Mouse (Mus musculus): ENCODE measurements around the gene Ccdc136.

Gene Ccdc136

GRCm38 (mm10) chr6:29394286-29394685 lies 1.8 kb upstream of the Ccdc136 start:
- DNase-seq (ENCODE audit: low spot score) = no peak

- no peak for DNase-seq (ENCODE audit: low spot score)
These were observed 818 bp downstream of the Ccdc136 start for GRCm38 (mm10) chr6:29396714-29397540.

DNA sequence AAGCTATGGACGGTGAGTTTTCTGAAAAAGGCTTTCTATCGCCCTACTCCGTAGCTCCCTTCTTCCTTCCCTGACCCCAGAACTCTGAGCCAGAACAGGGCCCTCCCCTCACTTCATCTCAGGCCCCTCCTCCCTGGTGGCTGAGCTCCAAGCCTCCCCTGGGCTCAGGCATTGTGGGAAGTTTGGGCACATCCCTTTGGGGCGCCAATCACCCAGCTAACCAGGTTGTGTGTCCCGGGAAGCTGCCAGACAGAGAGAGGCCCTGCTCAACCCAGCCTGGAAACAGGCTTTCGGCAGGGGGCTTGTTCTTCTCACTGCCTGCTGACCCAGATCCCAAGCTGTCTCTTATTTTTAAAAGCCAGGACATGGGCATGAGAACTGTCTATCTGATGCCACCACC lies 1.5 kb downstream of the Ccdc136 start:
- DNase-seq (ENCODE audit: low spot score) = no peak

DNA sequence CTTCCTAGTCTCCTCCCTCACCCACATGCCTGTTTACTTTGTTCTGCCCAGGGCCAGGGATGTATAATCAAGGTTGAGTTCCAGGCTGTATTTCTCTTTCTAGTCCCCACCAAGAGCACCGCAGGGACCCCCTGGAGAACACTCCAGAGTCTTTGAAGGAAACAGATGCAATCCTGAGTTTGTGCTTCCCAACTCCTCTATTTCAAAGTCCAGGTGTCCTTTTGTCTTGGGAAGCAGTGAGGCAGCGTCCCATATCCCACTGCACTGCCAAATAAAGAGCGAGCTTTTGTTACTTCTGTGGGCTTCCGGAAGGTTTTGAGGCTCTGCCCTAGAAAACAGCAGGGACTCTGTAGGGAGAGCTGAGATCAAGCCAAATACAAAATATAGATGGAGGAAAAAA lies 3.7 kb downstream of the Ccdc136 start:
- no peak for DNase-seq (ENCODE audit: low spot score)

GRCm38 (mm10) chr6:29402693-29403342 lies 6.7 kb downstream of the Ccdc136 start:
- no peak for DNase-seq (ENCODE audit: low spot score)

DNA sequence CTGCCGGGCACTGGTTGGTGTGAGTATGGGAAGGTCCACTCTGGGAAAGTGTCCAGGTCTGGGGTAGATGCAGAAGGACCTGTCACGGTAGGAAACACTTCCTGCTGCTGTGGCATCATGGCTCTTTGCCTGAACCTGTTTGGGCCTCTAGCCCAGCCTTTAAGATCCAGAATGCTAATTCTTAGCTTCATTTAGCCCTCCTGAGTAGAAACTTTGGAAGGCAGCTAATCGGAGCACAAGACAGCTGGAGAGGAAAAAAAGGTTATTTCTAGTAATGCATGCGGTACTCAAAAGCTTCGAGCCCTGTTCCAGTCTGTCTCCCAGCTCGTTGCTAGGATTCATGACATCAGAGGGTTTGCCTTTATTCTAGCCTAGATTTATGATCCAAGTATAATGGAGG lies 10.3 kb downstream of the Ccdc136 start:
- DNase-seq (ENCODE audit: low spot score) = no peak

DNA sequence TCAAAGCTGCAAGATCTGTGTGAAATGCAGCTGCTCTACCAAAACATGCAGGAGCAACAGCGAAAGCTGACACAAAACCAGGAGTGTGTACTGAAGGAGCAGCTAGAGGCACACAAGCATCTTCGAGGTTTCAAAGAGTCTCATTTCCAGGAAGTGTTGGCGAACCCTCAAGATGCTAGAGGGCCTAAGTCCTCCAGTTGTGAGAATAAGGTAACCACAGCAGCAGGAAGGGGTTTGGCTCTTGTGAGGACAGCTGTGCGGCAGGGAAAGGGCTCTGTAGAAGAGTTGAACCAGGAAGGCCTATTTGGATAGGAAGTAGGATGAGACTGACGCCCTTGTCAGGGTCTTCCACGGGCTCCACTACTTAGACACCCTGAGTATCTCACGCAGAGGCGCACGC lies 19.3 kb downstream of the Ccdc136 start:
- no peak for DNase-seq (ENCODE audit: low spot score)

DNA sequence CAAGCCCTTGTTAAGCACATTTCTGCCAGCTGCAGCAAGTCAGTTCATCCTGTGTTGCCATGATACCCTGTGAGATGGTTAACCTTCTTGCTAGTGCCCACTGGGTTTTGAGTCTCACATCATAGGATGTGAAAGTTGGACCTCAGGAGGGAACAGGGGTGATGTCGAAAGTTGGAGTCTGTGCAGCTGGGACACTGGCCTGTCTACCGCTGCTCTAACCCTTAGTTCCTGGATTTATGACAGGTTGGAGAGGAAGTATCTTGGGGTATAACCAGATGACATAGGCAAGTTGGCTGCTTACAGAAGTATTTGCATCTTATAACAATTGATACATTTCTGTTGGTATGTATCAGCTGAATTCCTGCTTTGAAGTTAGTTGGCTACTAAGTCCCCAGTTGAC lies 24.5 kb downstream of the Ccdc136 start:
- no peak for DNase-seq (ENCODE audit: low spot score)

DNA sequence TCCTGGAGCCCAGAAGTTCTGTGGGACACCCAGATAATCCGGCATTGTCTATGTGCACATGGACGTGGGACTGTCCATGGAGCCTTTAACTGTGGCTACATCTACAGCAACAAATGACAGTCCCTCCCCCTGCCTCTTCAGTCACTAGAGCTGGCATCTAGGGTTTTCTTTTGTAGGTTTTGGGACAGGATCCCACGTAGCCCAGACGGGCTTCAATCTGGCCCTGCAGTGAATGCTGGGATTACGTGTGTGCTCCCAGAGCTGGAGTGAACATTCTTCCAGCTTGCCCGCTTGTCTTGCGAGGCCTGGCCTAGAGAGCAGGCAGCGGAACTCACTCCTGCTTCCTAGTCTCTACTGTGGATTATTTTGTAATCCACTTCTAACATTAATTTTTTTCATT lies 29.0 kb downstream of the Ccdc136 start:
- no peak for DNase-seq (ENCODE audit: low spot score)

DNA sequence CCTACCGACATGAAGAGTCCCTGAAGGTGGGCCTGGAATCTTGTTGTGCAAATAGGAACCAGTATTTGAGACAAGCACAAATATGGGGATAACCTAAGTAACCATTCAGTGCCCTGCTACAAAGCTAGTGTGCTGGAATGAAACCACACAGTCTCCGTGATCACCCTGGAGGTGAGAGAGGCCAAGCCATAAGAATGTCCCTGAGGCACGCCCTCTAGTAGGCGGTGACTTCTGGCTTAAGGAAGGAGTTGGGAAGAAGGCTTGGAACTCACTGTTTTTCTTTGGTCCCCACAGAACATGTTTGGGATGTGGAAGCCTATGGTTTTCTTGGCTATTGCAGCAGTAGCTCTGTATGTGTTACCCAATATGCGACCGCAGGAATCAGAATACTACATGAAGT lies 30.2 kb downstream of the Ccdc136 start:
- DNase-seq (ENCODE audit: low spot score) = no peak

- no peak for DNase-seq (ENCODE audit: low spot score)
These were observed 32.1 kb downstream of the Ccdc136 start for GRCm38 (mm10) chr6:29428171-29428570.

DNA sequence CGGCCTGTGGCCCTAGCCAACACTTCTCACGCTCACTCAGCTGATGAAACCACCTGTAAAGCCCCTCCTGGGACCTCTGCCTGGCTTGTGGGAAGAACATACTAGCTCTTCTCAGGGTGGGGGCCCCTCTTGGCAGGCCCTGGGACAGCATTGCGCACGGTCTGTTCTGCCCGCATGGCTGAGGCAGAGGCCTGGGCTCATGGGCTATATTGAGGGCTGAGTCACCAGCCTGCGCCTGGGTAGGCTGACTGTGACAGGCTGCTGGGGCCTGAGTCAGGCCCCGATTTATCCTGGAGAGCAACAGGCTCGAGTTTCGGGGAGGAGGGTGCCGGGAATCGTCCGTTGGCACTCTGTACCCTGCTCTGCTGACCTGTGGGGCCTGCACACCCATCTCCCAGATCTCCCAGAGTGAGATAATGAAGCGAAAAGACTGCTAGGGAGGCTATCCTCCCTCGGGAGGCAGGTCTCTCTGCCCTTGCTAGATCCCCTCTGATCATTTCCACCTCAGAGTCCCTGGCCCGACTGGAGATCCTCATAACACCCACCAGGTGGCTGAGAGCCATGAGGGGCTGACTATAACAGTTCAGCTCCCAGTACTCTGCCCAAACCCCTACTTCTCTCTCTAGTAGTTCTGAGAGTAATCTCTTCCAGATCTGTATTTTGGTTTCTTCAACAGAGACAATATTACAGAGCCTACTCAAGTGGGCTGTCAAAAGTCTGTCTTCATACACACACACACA lies 34.7 kb downstream of the Ccdc136 start:
- DNase-seq (ENCODE audit: low spot score) = no peak

- DNase-seq (ENCODE audit: low spot score) = no peak
These were observed 35.4 kb downstream of the Ccdc136 start for GRCm38 (mm10) chr6:29431473-29431872.

- DNase-seq (ENCODE audit: low spot score) = no peak
These were observed 36.0 kb downstream of the Ccdc136 start for GRCm38 (mm10) chr6:29432156-29432555.

- no peak for DNase-seq (ENCODE audit: low spot score)
These were observed 36.5 kb downstream of the Ccdc136 start for GRCm38 (mm10) chr6:29432676-29433037.

DNA sequence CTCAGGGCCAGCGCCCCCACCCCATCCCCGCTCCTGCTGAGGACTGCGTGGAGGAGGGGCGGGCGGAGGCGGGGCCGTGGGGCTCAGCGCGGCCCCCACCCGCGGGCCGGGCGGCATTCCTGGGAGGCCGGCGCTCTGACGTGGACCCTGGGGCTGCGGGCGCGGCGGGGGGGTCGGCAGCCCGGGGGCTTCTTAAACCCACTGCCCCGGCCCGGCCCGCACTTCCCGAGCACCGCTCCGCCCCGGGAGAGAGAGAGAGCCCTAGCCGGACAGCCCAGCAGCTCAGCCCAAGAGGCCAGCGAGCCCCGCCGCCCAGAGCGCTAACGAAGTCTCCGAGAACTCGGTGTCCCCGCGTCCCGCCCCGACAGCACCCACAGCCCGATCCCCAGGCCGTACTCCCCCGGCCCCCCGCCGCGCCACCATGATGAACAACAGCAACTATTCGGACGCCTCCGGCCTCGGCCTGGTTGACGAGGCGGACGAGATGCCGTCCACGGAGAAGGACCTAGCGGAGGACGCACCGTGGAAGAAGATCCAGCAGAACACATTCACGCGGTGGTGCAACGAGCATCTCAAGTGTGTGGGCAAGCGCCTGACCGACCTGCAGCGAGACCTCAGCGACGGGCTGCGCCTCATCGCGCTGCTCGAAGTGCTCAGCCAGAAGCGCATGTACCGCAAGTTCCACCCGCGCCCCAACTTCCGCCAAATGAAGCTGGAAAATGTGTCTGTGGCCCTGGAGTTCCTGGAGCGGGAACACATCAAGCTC lies 37.1 kb downstream of the Ccdc136 start, which contains the start of gene Flnc:
Gene Flnc, plus strand, starts transcription at position 219 of the 766 bp plus-strand sequence.
- DNase-seq (ENCODE audit: low spot score) = no peak

DNA sequence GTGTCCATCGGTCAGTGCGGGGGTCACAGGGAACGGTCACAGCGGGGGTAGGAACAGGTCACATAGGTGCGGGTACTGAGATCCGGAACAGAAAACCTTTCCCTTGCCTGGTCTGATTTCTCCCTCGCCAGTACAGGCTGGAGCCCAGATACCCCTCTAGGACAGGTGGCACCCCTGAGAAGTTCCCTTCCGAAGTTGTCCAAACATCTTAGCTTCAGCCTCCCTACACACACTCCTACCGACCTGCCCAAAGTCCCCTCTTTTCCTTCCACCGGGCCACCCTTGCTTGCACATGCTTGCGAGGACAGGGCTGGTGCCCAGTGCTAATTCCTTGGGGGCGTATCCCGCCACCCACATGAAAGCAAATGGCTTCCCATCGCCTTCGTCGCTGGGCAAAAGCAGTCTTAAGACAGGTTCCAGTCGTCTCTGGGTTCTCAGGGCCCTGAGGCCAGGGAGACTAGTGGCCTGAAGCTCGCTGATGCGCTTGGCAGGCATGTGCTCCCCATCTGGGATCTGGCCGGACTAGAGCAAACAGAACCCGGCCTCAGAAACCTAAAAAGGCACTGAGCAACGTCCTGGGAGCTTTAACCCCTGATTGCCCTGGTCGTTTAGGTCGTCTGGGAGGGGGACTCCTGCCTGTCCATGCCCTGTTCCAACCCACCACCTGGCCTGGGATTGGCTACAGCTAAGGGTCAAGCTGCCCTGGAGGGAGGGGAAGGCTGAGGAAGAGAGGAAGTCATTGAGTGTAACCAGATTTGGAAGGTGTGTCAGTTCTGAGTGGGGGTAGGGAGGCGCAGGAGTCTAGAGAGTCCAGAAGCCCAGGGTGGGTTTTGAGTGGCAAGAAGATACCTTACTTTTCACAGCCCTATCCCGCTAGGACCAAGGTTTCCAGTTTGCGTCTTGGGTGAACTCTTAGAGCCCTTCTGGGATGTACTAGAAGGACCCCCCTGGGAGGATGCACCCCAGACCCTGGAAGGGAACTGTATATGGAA lies 38.0 kb downstream of the Ccdc136 start:
- DNase-seq (ENCODE audit: low spot score) = no peak

- DNase-seq (ENCODE audit: low spot score) = no peak
These were observed 39.0 kb downstream of the Ccdc136 start for GRCm38 (mm10) chr6:29434911-29435691.

DNA sequence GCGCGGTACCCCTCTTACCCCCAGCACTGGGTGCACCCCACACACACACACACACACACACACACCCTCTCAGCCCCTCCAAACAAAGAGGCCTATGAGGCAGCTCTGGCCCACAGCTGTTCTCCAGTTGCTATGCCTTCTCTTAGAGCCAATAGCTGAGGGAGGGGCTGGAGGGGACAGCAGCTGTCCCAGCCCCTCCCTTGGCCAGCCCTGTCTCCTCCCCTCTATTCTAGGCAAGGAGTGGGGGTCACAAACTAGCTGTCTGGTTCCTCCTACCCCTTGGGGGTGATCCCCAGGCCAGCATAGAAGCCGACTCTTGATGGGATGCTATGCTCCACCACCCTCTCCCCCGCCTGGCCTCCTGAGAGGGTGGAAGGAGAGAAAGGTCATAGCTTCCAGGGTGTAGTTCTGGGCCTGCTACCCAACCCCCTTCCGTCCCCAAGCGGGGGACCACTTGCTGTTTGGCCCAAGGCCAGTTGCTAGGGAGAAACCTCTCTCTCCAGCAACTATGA lies 39.9 kb downstream of the Ccdc136 start:
- no peak for DNase-seq (ENCODE audit: low spot score)

DNA sequence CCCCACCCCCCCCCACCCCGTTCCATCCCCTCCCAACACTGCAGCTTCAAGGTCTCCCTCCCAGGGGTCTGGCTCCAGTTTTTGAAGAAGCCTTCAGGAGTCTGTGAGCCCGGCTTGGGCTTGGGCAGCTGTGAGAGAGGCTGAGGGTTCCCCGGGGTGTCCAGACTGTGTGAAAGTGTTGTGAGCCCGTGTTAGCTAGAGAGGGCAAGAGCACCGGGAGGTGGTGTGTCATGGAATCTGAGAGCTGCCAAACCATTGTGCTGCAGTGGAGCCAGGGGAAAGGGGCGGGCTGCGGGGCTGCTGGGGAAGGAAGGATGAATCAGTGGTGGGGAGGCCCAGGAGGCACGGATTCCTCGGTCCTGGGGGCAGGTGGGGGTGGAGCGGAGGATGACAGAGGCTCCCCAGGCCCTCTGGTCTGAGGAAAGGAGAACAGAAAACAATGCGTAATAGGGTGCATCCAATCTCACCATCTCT lies 40.4 kb downstream of the Ccdc136 start:
- no peak for DNase-seq (ENCODE audit: low spot score)
